Mouse (Mus musculus) cerebellum, adult (tissue): ENCODE results near the gene Asb17.

Experiments
- ATAC-seq: cut with Nextera tagmentation; 2 replicates; pipeline ENCODE4 v1.9.2; 2017; ENCODE audit warnings: mild to moderate bottlenecking, moderate library complexity, mixed read lengths; ENCODE audit not compliant: insufficient number of reproducible peaks, low FRiP score, low TSS enrichment

Gene Asb17

GRCm38 (mm10) chr3:153867149-153868136 is 23.4 kb downstream of the Asb17 start:
- peak; percentile 82 for ATAC-seq

- ATAC-seq: no peak
These were observed 27.4 kb downstream of the Asb17 start for GRCm38 (mm10) chr3:153871396-153871795.

- ATAC-seq: no peak
These were observed 42.3 kb downstream of the Asb17 start for GRCm38 (mm10) chr3:153886296-153886695.

- ATAC-seq: no peak
These were observed 44.1 kb downstream of the Asb17 start for GRCm38 (mm10) chr3:153888141-153888540.

- ATAC-seq: no peak
These were observed 45.3 kb downstream of the Asb17 start for GRCm38 (mm10) chr3:153889188-153889781.

GRCm38 (mm10) chr3:153895454-153895853 is 51.4 kb downstream of the Asb17 start:
- no peak for ATAC-seq

GRCm38 (mm10) chr3:153897216-153897615 is 53.2 kb downstream of the Asb17 start:
- no peak for ATAC-seq

- no peak for ATAC-seq
These were observed 57.9 kb downstream of the Asb17 start for GRCm38 (mm10) chr3:153901904-153902303.

- no peak for ATAC-seq
These were observed 58.6 kb downstream of the Asb17 start for GRCm38 (mm10) chr3:153902595-153902994.

- ATAC-seq: peak; percentile 64; the same call in 1 of the 2 replicates
These were observed 60.6 kb downstream of the Asb17 start for GRCm38 (mm10) chr3:153904586-153904985.
